Mouse (Mus musculus) B cell, adult 67 days (primary cell): Measurements from ENCODE around the gene Rexo2. TPM values are rescaled to one million over a fixed set of nuclear protein-coding genes. Genes with fewer than 3 reads are reported as not detected.

Experiments
- total RNA-seq, 2 experiments: library from RNA; stranded (reverse); gene quantifications; 4 replicates each; pipeline ENCODE4 v1.2.4; 2023

The Rexo2 gene
- total RNA-seq, result 10 to 100 TPM; 46.7 to 56.2 TPM

GRCm38 (mm10) chr9:48480411-48481213 lies at the start of gene Rexo2:
Gene Rexo2 (minus strand): TSS chr9:48480623.

DNA sequence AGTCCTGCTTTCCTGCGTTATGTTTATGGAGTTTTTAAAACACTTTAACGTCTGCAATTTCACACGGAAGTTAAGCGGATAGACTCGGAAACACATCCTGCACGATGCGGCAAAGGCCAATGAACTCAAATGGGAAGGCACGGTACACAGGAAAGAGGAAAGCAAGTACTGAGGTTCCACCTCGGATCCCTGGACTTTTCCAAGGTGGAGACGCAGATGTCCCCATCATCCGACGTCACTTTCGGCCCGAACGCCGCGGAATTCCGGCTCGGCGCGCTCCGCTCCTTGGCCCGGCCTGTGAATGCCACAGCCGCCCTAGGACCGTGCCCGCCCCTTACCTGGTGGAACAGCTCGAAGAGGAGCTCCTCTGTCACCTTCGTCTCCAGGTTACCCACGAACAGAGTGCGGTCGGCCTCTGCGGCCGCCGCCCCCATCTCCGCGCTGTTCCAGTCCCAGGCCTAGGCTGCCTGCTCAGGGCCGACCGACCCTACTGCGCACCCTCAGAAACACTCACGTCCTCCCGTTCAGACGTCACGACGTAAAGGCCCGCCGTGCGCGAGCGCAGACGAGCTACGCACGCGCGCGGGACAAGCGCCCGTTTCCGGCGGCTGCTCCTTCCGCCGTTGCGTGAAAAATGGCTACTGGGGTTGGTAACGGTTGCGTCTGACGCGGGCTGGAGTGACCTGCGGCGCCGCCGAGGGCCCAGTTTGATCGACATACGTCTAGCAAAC lies 14.6 kb upstream of the Rexo2 start, which contains the start of the genes Rbm7 and Gm5617:
Gene Rbm7 (minus strand): TSS at position 483 of the 731 bp plus-strand sequence.
Gene Gm5617 (plus strand): TSS at position 626 of the 731 bp plus-strand sequence.

Other genes with a start within 250 kb of the Rexo2 start
- gene Nxpe2, start 127.2 kb downstream of the Rexo2 start, total RNA-seq, result 10 to 100 TPM; 68.7 to 76.7 TPM
- gene Rbm7, start 14.7 kb upstream of the Rexo2 start, total RNA-seq, result 10 to 100 TPM; 98.2 to 100.0 TPM
- 10 to 100 TPM; 15.6 to 15.7 TPM for gene Gm5617, start 14.8 kb upstream of the Rexo2 start, total RNA-seq
- not detected for gene Nnmt, start 124.5 kb upstream of the Rexo2 start, total RNA-seq